Mouse (Mus musculus) gastrocnemius, postnatal 14 days (tissue): Measurements from ENCODE around the gene Eloa. TPM values are rescaled to one million over a fixed set of nuclear protein-coding genes. Genes with fewer than 3 reads are reported as not detected.
"Not testable (repeated sequence)": the region's sequence is repeated elsewhere in the genome, so short reads cannot be mapped to it uniquely, and the experiment has no call there.

ENCODE experiments used
- DNase-seq: peaks from one replicate; pipeline ENCODE4 v3.0.0; 2021; ENCODE audit warnings: mixed read lengths
- intact Hi-C: fragments of 180-260 bp; cut with DNase I; formaldehyde crosslinking; loops from one replicate; pipeline ENCODE4 v1.15.1; 2025; ENCODE audit warnings: low total_unique reads
- total RNA-seq, 2 experiments: library from RNA; stranded (reverse); gene quantifications; 2 replicates each; pipeline ENCODE4 v1.2.3; 2021

Eloa gene
- total RNA-seq, 2 experiments from 2014 or later: 46.2 to 46.7 TPM

DNA sequence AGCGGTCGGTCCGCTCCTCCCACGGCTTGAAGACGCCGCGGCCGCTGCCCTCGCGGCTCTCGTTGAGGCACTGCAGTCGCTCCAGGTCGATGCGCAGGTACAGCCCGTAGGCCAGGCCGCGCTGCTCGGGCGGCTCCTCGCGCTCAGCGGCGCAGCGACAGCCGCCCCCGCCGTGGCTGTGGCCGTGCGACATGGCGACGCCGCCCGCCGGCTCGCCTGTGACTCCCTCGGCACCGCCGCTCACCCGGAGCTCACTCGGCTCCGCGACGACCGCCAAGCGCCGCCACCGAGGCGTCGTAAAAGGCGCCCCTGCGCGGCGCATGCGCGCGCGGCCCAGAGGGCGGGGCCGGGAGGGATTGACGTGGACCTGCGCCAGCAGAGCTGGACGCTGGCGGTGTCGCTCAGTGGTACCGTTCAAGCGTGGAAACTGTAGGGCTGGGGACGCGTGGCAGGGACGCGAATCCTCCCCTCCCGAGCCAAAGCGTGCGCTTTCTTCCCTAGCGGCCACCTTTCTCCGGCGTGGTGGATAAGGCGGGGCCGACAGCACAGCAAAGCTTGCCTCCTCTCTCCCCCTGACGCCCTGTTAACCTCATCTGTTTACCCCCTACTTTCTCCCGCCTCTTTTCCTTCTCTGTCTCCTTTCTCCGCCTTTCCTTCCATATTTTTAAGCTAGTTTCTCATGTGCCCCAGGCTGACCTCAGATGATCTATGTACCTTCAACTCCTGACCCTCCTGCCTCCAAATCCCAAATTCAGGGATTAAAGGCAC lies 34.4 kb downstream of the Eloa start, which contains the start of gene Pithd1:
Gene Pithd1 (minus strand): TSS at position 322 of the 768 bp plus-strand sequence.
- intact Hi-C loops: no loop called here
- DNase-seq: peak; percentile 90

DNA sequence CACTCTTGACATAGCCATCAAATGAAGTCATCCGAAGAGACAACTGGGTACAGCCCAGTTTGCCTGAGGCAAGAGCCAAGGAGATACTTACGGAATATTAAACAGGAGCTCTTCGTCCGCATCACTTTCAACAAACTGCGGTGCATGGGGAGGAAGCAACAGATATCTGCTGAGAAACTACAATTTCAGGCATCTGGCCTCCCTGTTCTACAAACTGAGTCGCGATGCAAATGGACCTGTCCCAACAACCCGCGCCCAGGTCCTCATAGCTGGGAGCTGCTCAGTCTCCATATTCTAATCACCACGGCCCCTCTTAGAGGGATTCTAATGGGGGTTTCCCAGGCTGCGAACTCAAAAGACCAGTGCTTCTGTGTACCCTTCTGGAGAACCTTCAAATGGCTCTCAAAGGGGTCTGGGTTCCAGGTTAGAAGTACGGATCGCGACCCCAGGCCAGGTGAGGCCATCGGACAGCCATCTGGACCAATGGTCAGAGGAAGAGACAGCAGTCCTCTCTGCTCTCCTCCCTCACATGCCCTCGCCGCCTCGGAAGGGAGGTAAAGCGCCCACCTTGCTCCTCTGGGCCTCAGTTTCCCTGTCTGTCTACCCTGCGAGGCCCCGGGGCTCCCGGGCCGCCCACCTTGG lies 35.1 kb downstream of the Eloa start:
- no peak for DNase-seq
- intact Hi-C loops: no loop called here

DNA sequence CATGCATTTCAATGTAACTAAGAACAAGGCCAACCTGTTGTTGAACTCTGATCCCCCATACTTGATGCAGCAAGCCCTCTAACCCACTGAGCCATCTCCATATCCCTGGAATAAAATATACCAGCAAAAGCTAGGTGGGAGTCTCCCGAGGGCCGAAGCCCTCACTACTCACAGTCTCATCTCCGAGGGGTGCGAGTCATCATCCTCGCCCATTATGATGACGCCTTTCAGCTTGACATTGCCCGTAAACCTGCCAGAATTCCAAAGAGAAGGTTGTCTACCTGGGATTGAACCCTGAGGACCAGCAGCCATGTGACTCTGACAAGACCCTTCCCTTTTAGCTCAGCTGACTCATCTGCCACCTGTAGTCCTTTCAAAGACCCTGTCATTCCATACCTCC lies 35.8 kb downstream of the Eloa start:
- no peak for DNase-seq
- intact Hi-C loops: no loop called here

DNA sequence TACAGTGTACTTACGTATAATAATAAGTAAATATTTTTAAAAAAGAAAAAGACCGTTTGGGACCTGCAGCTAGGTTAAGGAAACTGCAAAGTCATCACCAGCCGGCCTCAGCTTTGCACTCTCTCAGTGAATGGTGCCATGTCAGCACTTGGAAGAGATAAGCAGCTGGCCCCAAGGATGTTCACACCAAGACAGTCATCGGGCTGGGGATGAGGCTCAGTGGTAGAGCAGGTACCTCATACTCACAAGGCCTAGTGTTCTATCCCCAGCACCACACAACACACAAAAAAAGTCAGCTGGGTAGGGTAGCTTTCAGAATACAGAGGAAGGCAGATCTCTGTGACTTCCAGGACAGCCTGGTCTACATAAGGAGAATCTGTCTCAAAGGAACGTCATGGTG lies 36.4 kb downstream of the Eloa start:
- intact Hi-C loops: no loop called here
- no peak for DNase-seq

DNA sequence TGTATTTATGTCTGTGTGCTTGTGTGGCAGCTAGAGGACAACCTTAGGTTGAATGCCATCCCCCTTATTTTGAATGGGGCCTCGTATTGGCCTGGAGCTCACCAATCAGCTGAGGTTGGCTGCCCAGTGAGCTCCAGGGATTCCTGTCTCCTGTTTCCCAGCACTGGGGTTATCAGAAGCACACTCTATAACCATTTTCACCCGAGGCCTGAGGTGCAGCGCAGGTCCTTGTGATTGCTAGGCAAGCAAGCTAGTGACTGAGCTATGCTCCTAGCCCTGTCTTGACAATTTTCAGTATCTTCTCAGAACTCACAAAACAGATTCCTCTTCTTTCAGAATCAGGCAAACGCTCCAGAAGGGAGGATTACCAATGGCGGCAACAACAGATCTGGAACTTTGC lies 37.0 kb downstream of the Eloa start:
- no peak for DNase-seq
- intact Hi-C loops: no loop called here

DNA sequence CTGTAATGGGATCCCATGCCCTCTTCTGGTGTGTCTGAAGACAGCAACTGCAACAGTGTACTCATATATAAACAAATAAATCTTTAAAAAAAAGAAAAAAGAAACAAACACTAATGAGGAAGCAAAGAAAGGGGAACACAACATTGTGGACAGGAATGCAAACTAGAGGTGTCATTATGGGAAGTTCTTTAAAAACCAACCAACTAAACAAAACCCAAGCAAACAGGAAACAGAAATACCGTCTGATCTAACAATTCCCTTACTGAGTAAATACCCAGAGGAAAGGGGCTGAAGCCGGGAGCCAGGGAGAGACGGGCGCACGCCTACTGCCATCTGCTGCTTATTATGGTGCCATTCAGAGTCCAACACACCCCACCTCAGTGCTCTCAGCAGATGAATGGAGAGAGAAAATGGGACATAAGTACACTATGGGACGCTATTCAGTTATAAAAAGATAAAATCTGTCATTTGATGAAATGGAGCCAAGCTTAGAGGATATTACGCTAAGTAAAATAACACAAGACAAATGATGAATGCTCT lies 40.0 kb downstream of the Eloa start:
- intact Hi-C loops: no loop called here
- DNase-seq: no peak

DNA sequence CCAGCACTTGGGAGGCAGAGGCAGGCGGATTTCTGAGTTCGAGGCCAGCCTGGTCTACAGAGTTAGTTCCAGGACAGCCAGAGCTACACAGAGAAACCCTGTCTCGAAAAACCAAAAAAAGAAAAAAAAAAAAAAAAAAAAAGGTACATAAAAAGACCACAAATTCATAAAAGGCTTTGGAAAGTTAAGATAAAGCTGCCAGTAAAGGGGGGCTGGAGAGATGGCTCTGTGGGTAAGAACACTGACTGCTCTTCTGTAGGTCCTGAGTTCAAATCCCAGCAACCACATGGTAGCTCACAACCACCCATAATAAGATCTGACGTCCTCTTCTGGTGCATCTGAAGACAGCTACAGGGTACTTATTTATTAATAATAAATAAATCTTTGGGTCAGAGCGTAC lies 41.3 kb downstream of the Eloa start:
- DNase-seq, intact Hi-C loops: not testable (repeated sequence)

DNA sequence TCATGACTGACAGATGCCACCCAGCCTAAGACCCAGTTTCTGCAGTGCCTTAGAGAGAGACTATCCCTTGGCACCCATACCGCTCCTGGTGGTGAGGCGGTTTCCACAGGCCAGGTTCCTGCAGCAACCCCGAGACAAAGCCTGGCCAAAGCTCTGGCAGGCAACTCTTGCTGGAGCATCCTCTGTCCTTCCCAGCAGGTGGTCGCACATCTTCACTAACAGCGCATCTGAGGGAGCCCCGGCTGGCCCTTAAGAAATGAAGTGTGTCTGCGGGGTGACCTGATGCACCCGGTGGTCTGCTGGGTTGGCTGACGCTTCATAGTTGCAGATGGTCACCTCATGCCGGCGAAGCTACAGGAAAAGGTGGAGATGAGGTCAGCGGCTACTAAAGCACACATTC lies 45.4 kb downstream of the Eloa start:
- intact Hi-C loops: no loop called here
- DNase-seq: no peak

DNA sequence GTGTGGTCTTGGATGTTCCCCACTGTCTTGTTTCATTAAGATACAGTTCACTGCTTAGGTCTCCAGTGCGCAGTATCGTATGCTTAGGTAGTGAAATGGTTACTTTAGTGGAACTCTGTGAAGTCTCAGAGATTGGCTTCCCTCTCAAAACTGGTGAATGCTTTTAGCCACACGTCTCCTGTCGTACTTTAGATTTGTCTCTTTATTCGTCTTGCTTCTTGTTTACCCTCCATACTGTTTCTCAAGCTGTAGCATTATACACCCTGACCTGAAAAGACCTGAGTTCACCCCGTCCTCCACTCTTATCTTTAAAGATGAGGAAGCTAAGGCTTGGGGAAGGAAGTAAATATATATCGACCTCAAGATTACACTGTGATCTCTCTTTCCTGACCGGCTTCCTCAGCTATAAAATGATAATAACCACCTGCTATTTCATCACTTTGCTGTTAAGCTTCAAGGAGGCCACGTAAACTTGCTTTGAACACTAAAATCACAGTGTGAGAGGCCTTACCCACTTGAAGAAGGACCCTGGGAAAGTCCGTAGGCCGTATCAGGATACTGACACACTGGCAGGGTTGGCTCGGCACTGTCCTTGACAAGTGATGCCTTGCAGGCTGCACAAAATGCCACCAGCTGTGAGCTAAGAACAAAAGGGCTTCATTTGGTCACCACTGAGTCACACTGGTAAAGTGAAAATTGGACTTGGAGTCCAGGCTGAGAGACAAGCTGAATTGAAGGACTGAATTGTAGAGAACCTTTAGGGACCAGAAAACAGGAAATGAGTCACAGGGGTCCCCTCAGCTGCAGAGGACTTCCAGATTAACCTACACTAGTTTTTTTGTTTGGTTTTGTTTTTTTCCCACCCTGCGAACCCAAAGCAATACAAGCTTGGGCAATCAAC lies 48.4 kb downstream of the Eloa start:
- DNase-seq: no peak
- intact Hi-C loops: no loop called here

DNA sequence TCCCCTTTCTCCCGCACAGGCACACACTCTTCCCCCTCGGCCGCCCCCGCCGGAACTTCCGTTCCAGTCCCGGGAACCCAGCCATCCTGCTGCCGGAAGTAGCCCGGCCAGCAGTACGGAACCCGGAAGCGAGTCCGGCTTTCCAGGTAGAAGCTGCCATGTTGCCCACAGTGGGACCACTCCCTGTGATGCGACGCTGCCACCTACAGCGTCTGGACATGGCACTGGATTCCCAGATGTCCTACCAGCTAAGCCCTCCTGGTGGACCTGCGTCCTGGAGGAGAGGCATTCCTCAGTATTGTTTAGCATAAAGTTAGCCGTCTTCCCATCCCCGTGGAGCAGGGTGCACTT lies 49.0 kb downstream of the Eloa start, which contains the start of gene Lypla2:
Gene Lypla2 (minus strand): TSS at position 71 of the 351 bp plus-strand sequence.
- intact Hi-C loops: no loop called here

DNA sequence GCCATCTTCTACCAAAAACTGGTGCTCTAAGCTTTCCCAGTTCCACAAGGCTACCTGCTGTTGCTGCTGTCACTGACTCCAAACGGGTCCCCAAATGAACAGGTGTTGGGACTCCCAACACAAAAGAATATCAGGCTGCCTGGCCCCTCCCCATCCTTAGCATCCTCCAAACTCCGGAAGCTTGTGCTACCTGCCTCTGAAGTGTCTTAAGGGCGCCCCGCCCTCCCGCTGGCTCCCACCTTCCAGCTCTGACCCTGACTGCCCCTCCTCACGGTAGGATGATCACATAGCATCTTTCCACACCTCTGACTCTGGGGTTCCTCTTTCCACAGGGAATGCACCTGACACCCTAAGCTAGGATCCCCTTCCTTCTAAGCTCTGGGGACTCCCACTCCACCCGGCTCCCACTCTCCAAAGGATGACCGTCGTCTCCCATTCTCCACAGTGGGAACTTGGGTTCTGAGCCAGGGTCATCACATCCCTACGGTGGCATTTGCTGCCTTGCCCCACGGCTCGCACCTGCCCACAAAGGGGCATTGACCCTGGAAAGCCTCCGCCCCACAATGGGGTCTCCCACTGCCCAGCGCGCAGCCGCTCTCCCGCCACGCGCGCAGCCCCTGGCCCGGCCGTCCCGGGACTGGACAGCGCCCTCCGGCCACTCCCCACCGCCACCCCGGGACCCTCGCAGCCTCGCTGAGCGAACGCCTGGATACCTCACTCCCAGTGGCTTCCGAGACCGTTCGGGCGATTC lies 49.6 kb downstream of the Eloa start:
- no peak for DNase-seq
- intact Hi-C loops: no loop called here

More for the DNA sequence above, 49.0 kb downstream of the Eloa start, which contains the start of gene Lypla2:
- peak; percentile 93 for DNase-seq

DNA sequence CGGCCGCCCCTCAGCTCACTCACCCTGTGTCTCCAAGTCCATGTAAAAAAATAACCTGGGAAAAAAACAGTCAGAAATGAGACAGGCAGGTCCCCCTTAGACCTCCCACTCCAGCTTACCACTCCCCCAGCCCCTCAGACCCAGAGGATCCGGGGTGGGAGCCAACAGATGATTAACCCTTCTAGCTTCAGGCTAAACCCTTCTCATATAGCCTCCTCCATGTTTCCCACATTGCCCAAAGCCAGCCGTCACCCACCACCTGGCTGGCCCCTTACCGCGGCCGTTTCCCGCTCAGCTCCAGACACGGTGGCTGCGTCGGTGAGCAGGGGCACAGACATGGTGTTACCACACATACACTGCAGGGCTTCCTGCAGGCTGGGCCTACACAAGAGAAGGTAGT lies 51.0 kb downstream of the Eloa start:
- DNase-seq: no peak
- intact Hi-C loops: no loop called here

DNA sequence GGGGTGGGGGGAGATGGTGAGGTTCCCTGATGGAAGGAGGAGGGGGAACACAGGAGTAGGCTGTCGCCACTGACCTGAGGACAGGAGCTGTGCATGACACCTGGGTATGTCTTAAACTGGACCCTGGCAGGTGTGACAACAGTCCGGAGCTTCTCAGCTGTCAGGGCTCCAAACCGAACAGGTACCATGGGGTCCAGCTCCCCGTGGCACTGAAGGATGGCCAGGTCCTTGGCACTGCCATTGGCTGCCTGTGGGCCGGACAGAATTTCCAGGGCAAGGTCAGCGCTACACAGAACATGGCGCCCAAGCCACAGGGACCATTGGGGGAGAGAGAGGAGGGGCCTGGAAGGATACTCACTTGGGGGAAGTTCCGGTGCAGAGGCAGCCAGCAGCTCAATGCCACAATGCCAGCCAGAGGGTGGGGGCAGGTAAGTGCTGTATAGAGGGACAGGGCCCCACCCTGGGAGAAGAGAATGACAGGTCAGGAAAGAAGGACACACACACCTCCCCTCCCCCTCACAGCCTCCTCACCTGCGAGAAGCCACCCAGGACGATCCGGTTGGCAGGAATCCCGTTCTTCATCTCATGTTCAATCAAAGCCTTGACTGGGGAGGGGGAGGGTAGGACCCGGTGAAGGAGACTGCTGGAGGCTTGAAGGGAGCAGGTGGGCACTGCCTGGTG lies 52.4 kb downstream of the Eloa start:
- intact Hi-C loops: no loop called here
- no peak for DNase-seq

DNA sequence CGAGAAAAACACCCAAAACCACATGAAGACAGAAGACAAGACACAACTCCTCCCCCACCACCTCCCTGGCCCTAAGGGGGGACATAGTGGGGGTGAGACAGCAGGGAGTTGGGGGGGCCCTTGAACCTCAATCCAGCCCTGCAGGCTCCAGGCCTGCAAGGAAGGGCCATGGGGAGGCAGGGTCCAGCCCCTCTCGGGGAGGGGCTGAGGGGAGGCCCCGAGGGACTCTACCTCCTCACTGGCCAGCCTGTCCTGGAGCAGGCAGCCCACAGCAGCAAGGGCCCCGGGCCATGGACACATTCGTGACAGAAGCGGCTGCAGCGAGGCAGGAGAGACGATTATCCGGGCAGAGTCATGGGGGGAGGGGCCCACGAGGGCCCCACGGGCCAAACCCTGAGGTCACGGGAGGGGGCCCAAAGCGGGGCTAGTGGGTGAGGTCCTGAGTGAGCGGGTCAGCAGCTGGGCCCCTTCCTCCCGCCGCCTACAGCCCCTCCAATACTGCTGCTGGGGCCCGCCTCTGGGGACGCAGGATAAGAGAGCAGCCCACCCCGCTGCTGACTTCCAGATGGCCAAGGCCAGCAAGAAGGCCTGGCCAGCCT lies 53.2 kb downstream of the Eloa start:
- intact Hi-C loops: no loop called here
- DNase-seq: no peak

DNA sequence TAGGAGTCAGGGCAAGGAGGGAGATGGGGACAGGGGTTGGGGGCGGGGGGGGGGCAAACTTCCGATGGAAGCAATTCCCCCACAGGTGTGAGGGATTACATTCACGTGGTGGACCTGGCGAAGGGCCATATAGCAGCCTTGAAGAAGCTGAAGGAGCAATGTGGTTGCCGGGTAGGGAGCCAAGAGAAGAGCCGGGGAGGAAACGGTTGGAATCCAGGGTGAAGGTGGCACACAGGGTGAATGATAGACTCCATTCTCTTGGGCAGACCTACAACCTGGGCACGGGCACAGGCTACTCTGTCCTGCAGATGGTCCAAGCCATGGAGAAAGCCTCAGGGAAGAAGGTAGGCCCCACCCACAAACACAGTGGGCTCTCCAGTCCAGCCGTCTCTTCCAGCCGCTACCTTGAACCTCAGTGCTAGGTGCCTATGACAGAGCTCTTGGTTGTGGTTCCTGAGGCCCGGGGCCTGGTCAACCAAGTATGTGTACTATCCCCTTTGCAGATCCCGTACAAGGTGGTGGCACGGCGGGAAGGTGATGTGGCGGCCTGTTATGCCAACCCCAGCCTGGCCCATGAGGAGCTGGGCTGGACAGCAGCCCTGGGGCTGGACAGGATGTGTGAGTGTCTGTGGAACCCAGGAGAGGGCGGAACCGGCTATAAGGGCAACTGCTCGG lies 54.3 kb downstream of the Eloa start:
- no peak for DNase-seq
- intact Hi-C loops: no loop called here

DNA sequence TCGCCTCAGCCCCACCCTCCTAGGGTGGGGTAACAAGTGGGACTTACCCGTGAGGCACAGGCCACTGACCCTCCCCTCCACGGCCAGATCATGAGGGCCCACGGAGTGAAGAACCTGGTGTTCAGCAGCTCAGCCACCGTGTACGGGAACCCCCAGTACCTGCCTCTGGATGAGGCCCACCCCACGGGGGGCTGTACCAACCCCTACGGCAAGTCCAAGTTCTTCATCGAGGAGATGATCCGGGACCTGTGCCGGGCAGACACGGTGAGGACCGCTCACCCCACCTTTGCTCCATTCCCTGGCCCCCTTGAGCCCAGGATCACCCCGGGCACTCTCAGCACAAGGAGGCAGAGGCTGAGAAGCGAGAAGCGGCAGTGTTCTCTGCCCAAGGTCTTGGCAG lies 55.3 kb downstream of the Eloa start:
- no peak for DNase-seq
- intact Hi-C loops: no loop called here

DNA sequence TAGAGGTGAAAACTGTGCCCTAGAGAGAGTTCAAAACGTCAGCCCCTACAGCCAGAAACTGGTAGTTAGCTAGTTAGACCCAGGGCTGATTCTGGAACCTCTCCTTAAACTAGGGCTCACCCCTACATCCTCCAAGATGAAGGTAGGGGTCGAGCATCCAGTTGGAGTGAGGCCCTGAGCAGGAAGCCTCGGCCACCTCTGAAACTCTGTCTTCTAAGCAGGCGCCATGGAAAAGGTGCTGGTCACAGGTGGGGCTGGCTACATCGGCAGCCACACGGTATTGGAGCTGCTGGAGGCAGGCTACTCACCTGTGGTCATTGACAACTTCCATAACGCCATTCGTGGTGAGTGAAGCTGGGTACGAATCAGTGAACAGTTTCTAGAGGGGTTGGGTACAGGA lies 56.5 kb downstream of the Eloa start:
- intact Hi-C loops: no loop called here
- DNase-seq: no peak

DNA sequence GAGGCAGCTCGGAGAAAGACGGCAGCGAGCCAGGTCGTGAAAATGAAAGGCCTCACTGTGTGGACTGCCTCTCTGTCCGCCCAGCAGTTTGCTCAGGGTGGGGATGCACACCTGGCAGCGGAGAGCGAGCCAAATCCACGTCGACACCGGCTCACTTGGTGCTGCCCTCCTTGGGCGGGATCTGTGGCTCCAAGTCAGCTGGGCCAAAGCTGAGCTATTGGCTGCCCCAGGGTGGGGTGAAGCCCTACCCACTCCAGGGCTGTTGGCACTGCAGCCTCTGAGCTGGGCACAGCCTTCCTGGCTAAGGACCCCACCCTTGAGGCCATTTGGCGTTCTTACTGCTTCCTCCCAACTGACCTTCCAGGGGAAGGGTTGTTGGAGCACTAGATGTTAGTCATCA lies 57.1 kb downstream of the Eloa start:
- intact Hi-C loops: no loop called here
- DNase-seq: peak; percentile 51
